Mouse (Mus musculus): ENCODE results near the gene Rab1a. TPM values are rescaled to one million over a fixed set of nuclear protein-coding genes. Genes with fewer than 3 reads are reported as not detected.
"Not testable (repeated sequence)": the region's sequence is repeated elsewhere in the genome, so short reads cannot be mapped to it uniquely, and the experiment has no call there.

Gene Rab1a
- total RNA-seq, 2 experiments from 2014 or later, result 86.8 to 143 TPM

GRCm38 (mm10) chr11:20216415-20216814 lies 15.2 kb downstream of the Rab1a start:
- ATAC-seq (replicated peaks; ENCODE audit: poor library complexity), result peak; percentile 59; the same call in 1 of the 2 replicates

GRCm38 (mm10) chr11:20217227-20217626 lies 16.0 kb downstream of the Rab1a start:
- no peak for ATAC-seq (replicated peaks; ENCODE audit: poor library complexity)

GRCm38 (mm10) chr11:20221671-20222070 lies 20.4 kb downstream of the Rab1a start:
- not testable (repeated sequence) for ATAC-seq (replicated peaks; ENCODE audit: poor library complexity)

- ATAC-seq (replicated peaks; ENCODE audit: poor library complexity), result no peak
Observed at GRCm38 (mm10) chr11:20224196-20224595, 23.0 kb downstream of the Rab1a start.

GRCm38 (mm10) chr11:20225938-20226337 lies 24.7 kb downstream of the Rab1a start:
- no peak for ATAC-seq (replicated peaks; ENCODE audit: poor library complexity)

GRCm38 (mm10) chr11:20228666-20229065 lies 27.4 kb downstream of the Rab1a start:
- no peak for ATAC-seq (replicated peaks; ENCODE audit: poor library complexity)

- ATAC-seq (replicated peaks; ENCODE audit: poor library complexity), result no peak
Observed at GRCm38 (mm10) chr11:20229311-20229710, 28.1 kb downstream of the Rab1a start.

GRCm38 (mm10) chr11:20230286-20230685 lies 29.1 kb downstream of the Rab1a start:
- no peak for ATAC-seq (replicated peaks; ENCODE audit: poor library complexity)

- ATAC-seq (replicated peaks; ENCODE audit: poor library complexity), result peak; percentile 97
Observed at GRCm38 (mm10) chr11:20231128-20231878, 30.1 kb downstream of the Rab1a start.

- peak; percentile 26 for ATAC-seq (replicated peaks; ENCODE audit: poor library complexity)
Observed at GRCm38 (mm10) chr11:20232016-20232755, 31.0 kb downstream of the Rab1a start.

GRCm38 (mm10) chr11:20234233-20234632 lies 33.0 kb downstream of the Rab1a start:
- ATAC-seq (replicated peaks; ENCODE audit: poor library complexity), result no peak

GRCm38 (mm10) chr11:20237018-20237417 lies 35.8 kb downstream of the Rab1a start:
- no peak for ATAC-seq (replicated peaks; ENCODE audit: poor library complexity)

- no peak for ATAC-seq (replicated peaks; ENCODE audit: poor library complexity)
Observed at GRCm38 (mm10) chr11:20237976-20238375, 36.7 kb downstream of the Rab1a start.

- no peak for ATAC-seq (replicated peaks; ENCODE audit: poor library complexity)
Observed at GRCm38 (mm10) chr11:20239279-20239861, 38.1 kb downstream of the Rab1a start.

GRCm38 (mm10) chr11:20240331-20240730 lies 39.1 kb downstream of the Rab1a start:
- peak; percentile 17; the same call in 1 of the 2 replicates for ATAC-seq (replicated peaks; ENCODE audit: poor library complexity)

- ATAC-seq (replicated peaks; ENCODE audit: poor library complexity), result no peak
Observed at GRCm38 (mm10) chr11:20241311-20241710, 40.1 kb downstream of the Rab1a start.

GRCm38 (mm10) chr11:20242366-20243056 lies 41.3 kb downstream of the Rab1a start:
- no peak for ATAC-seq (replicated peaks; ENCODE audit: poor library complexity)

GRCm38 (mm10) chr11:20243214-20243913 lies 42.1 kb downstream of the Rab1a start:
- peak; percentile 77 for ATAC-seq (replicated peaks; ENCODE audit: poor library complexity)

- ATAC-seq (replicated peaks; ENCODE audit: poor library complexity), result peak; percentile 35
Observed at GRCm38 (mm10) chr11:20244336-20245290, 43.4 kb downstream of the Rab1a start.

All from megakaryocyte progenitor cell, adult 5-6 weeks (primary cell).